Mouse (Mus musculus) c-Kit-positive CD71-positive TER-119-positive erythroid progenitor cells, embryonic 14.5 days (primary cell): ENCODE results near the gene Tsga13.

Experiments
- DNase-seq: peaks from one replicate; pipeline ENCODE4 v3.0.0-alpha.2; 2013; ENCODE audit warnings: low spot score

Tsga13 gene

DNA sequence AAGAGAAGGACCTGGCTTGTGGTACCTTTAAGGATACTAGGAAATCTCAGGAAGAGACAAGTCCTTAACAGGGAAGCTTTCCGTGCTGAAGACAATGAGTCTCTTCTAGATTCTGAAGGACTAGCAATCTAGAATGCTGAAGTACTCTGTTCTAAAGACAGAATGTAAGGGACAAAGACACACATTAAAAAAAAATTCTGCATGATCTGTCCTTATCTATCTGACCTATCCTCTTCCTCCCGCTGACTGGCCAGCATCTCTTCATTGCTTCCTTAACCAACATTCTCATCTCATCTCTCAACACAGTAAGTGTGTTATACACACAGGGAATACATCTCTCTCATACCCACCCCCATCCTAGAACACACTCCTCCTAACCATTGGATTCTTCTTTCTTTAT is at the start of gene Tsga13:
Tsga13 (minus strand) TSS at position 101 of the 400 bp plus-strand sequence.
- DNase-seq, result no peak

GRCm38 (mm10) chr6:30958736-30959540 is 43.6 kb upstream of the Tsga13 start, which contains the start of gene Klf14:
Gene Klf14, minus strand, starts transcription at chr6:30959078.
- DNase-seq, result no peak

DNA sequence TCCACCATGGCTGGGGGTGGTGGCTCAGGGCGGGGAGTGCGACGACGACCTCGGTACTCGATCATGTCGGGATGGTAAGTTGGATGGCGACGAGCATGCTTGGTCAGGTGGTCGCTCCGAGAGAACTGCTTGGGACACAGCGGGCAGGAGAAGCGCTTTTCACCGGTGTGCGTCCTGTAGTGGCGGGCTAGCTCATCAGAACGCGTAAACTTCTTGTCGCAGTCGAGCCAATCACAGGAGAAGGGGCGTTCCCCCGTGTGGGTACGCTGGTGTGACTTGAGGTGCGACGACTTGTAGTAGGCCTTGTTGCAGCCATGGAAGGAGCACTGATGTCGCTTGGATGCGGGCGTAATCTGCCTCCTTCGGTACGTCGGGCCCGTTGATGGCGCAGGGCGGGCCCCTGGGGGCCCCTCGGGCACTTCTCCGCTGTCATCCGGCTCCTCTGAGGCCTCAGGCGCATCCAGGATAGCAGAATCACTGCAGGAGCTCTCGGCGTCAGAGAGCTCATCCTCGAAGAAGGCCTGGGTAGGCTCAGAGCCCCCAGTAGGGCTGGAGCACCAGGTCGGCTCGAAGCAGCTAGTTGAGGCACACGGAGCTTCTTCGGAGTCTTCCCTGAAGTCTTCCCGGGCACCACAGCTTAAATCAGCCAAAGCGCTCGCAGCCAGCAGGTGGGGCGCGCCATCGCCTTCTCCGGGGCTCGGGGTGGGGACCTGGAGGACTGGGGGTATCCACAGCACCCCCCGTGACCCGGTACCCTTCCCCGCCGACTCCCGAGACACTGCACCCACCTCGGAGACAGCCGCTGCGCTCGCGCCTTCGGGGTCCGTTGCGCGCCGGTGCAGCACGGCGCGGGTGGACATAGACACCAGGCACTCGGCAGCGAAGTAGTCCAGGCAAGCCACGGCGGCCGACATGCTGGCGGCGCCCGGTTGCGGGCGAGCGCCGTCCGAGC is 42.7 kb upstream of the Tsga13 start:
- no peak for DNase-seq

GRCm38 (mm10) chr6:30939264-30939663 is 23.9 kb upstream of the Tsga13 start:
- no peak for DNase-seq

DNA sequence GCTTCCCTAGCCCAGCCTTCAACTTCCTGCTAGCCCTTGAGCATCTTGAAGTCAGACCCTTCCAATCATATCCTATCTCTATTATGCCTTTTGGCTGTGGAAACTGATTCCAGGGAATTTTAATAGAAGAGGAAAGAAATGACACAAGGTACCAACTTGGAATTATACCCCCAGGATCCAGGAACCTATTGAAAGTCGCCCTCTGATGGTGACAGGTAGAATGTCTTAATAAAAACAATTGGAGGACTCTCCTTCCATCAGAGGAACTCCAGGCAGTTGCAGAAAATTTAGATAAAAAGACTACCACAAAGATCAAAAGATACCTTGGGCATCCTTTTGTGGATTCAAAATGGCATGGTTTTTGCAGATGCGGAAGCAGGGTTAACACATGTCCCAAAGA is 7.4 kb upstream of the Tsga13 start:
- DNase-seq, result no peak

- DNase-seq, result no peak
Measured at GRCm38 (mm10) chr6:30921826-30922225, 6.5 kb upstream of the Tsga13 start.

DNA sequence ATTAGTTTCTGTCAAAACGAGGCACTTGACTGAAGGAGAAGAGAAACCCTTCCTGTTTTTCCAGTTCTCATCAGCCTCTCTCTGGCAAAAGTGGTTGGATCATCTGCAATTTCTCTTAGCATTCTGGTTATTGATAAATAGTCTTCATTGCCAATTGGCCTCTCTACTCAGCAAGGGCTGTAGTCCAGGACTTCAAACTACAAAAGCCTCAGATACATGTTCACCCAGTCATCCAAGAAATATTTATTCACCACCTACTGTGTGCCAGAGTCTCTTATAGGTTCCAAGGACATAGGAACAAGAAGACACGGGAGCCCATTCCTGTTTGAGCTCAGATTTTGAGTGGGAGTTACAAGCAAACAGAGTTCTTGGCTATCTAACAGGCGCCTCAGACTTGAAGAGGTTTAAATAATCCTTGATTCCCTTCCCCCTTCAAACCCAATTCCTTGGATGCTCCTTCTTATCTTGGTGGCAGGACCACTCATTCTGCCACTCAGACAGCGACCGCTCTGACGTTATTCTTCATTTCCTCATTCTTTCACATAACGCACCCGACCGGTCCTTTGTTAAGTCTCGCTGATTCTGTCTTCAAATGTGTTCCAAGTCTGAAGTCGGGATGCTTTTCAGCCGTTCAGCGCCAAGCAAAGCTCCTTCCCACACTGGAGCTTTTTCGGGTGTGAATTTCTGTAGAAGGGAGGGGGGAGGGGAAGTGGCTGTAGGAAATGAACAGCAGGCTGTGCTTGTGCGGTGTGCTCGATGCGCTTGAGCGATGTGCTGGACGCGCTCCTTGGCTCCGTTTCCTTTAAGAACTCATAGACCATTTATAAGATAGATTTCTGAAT is 5.7 kb upstream of the Tsga13 start:
- DNase-seq, result no peak

DNA sequence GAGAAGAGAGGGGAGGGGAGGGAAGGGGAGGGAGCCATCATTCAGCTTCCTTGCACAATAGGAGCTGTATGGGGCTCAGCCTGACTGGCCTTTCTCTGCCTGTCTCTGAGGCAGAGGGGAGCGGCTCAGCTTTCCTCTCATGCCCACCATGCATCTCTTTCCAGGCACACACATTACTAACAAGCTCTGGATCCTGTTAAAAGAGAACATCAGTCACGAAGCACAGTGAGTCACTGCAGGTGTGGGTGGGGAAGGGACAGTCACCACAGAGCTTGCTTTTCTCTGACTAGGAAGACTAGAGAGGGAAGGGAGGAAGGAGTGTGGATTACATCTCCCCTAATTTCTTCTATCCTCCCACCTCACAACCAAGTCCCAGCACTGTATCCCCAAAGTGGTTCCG is 7.4 kb downstream of the Tsga13 start:
- DNase-seq, result no peak

DNA sequence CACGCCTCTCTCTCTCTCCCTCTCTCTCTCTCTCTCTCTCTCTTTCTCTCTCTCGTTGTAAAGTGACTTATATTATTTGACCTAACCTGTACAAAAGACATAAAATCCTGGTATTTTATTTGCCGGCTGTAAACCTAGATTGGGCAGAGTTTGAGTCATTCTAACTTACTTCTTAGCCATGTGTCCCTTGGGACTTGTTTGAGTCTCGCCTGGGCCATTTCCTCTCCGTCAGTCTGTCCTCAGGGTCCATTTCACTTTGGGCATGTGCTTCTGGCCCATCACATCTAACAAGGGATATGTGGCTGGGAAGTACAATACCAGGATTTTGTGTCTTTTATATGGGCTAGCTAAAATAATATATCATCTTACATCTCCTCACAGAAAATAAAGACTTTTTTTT is 10.5 kb downstream of the Tsga13 start:
- no peak for DNase-seq

- no peak for DNase-seq
Measured at GRCm38 (mm10) chr6:30904033-30904432, 11.3 kb downstream of the Tsga13 start.

DNA sequence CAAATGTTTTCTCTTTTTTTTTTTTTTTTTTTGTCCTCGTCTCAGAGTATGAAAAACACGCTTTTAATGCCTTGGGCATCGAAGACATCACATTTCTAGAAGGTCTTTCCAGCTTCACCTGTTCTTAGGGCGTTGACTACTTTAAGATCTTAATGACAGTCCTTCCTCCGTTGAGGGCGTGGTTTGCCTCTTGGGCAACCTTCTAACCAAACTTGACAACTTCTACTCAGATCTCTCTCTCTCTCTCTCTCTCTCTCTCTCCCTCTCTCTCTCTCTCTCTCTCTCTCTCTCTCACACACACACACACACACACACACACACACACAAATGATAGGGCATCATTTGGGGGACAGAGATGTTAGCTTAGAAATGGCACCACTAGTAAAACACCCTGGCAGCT is 17.9 kb downstream of the Tsga13 start:
- peak; percentile 32 for DNase-seq

GRCm38 (mm10) chr6:30896986-30897327 is 18.4 kb downstream of the Tsga13 start:
- DNase-seq, result no peak

GRCm38 (mm10) chr6:30896195-30896985 is 19.0 kb downstream of the Tsga13 start, which contains the start of gene Copg2:
Gene Copg2, minus strand, starts transcription at chr6:30896794.
- peak; percentile 93 for DNase-seq

DNA sequence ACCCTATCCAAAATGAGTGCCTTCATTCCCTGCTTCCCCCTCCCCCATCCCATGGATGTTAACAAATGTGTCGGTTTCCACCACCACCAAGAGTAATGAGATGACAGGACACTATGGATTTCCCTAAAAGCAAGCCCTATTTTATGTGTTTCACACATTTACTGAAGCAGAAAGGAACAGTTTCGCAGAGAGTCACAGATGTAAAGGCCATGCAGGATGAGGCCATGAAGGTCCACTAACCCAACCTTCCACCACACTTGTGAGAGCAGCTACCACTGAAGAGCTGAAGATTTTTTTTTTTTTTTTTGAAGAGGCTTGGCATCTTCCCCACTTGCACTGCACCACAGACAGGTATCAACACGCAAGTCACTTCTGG is 19.6 kb downstream of the Tsga13 start:
- DNase-seq, result peak; percentile 9

GRCm38 (mm10) chr6:30893081-30893480 is 22.3 kb downstream of the Tsga13 start:
- DNase-seq, result no peak

DNA sequence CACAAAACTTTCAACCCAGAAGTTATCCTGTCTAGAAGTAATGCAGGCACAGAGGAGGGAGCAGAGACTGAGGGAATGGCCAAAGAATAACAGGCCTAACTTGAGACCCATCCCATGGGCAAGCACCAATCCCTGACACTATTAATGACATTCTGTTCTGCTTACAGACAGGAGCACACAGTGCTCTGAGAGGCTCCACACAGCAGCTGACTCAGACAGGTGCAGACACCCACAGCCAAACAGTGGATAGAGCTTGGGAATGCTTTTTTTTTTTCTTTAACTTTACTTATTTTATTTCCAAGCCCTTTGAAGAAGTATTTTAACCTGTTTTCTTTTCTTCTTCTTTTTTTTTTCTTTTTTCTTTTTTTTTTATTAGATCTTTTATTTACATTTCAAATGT is 23.6 kb downstream of the Tsga13 start:
- no peak for DNase-seq

DNA sequence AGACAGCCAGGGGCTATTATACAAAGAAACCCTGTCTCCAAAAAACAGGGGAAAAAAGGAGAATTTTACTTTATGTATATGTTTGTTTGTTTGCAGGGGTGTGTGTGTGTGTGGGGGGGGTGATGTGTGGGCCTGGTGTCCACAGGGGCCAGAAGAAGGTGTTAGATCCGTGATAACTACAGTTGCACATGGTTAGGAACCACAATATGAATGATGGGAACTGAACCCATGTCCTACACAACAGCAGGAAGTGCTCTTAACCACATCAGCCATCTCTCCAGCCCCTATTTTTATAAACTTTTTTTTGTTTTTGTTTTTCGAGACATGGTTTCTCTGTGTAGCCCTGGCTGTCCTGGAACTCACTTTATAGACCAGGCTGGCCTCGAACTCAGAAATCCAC is 30.5 kb downstream of the Tsga13 start:
- DNase-seq, result no peak

GRCm38 (mm10) chr6:30883491-30883890 is 31.9 kb downstream of the Tsga13 start:
- no peak for DNase-seq

- DNase-seq, result no peak
Measured at GRCm38 (mm10) chr6:30876661-30877060, 38.7 kb downstream of the Tsga13 start.

DNA sequence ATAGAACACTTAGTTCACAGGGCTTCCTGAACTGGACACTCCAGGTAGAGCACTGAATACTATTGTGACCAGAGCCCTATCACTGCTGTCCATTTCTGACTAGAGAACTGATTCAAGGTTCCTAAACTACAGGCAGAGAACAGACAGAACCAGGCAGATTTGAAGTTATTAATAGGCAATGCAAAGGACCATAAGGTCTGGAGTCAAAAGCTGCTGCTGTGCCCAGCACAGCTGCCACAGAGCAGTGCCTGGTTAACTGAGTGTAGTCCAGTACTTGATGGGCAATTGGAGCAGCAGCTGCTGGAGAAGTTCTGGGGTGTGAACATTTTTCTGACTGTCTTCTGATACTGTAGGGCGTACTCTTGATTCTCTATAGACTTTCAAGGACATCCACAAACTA is 48.9 kb downstream of the Tsga13 start:
- DNase-seq, result no peak

DNA sequence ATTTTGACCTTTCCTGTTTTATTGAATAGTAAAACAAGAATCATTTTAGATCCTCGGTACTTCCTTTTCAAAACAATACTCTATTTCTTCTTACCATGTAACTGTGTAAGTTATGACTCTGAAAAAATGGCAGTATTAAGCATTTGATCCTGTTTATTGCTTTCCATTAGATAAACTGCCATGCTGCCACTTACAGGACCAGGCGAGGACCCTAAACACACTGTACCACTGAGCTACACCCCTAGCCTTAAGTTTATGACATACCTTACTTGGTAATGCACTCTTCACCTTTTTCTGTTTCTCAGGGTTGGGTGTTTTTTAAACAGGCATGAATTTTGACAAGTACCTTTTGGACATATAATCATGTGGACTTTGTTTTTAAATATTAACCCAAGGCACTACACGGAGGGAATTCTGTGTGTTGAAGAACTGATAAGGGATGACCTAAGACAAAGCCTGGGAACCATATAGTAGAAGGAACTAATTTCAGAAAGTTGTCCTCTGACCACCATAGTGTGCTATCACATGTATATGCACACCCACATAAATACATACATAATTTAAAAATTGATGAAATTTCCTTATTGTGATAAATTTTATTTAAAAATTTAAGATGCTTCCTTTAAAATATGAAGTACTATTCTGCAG is 50.2 kb downstream of the Tsga13 start:
- DNase-seq, result no peak
